Mouse (Mus musculus) hindbrain, postnatal 0 days (tissue): ENCODE measurements around the gene Mgst1. TPM values are rescaled to one million over a fixed set of nuclear protein-coding genes. Genes with fewer than 3 reads are reported as not detected.

Experiments used
- ATAC-seq: fragments of 200-750 bp; cut with Nextera tagmentation; 2 replicates; pipeline ENCODE4 v1.8.0; 2017; ENCODE audit warnings: mild to moderate bottlenecking, moderate TSS enrichment, moderate library complexity
- DNase-seq: peaks from one replicate; pipeline ENCODE4 v3.0.0-alpha.2; 2015; ENCODE audit warnings: low spot score
- H3K27ac ChIP-seq: fragments of 300-500 bp; sonication (generic); 2 replicates; pipeline ENCODE4 v1.5.1; 2014; ENCODE audit warnings: mild to moderate bottlenecking
- H3K27me3 ChIP-seq: fragments of 300-500 bp; sonication (generic); 2 replicates; pipeline ENCODE4 v1.6.1; 2014; ENCODE audit warnings: low read length, mixed read lengths; ENCODE audit not compliant: insufficient read depth
- H3K36me3 ChIP-seq: fragments of 300-500 bp; sonication (generic); 2 replicates; pipeline ENCODE4 v1.6.1; 2014; ENCODE audit warnings: low read length, mixed read lengths; ENCODE audit not compliant: insufficient read depth
- H3K4me1 ChIP-seq: fragments of 300-500 bp; sonication (generic); 2 replicates; pipeline ENCODE4 v1.6.1; 2014; ENCODE audit warnings: antibody characterized with exemption, low read length, mixed read lengths; ENCODE audit not compliant: insufficient read depth
- H3K4me2 ChIP-seq: fragments of 300-500 bp; sonication (generic); 2 replicates; pipeline ENCODE4 v1.6.1; 2014; ENCODE audit warnings: low read depth, mild to moderate bottlenecking, low read length, moderate library complexity, mixed read lengths
- H3K4me3 ChIP-seq: fragments of 300-500 bp; sonication (generic); 2 replicates; pipeline ENCODE4 v1.5.1; 2014; ENCODE audit warnings: low read length
- H3K9ac ChIP-seq: fragments of 300-500 bp; sonication (generic); replicated peaks from 2 replicates; pipeline ENCODE4 v1.6.1; 2014; ENCODE audit warnings: mild to moderate bottlenecking, low read length, moderate library complexity, mixed read lengths
- H3K9me3 ChIP-seq: fragments of 300-500 bp; sonication (generic); 2 replicates; pipeline ENCODE4 v1.6.1; 2016; ENCODE audit warnings: low read length, mixed read lengths
- CTCF ChIP-seq: IDR thresholded peaks from 2 replicates; pipeline ENCODE4 v1.5.1; 2016; ENCODE audit warnings: antibody characterized with exemption, control low read depth, low read depth
- WGBS: fragments of 180-500 bp; shearing (Covaris S2); extraction: QIAGEN DNeasy Blood & Tissue Kit; methylation state at CpG from one replicate; pipeline ENCODE4 v1.1.7; 2014; 5-methylcytosine and 5-hydroxymethylcytosine counted together
- polyA plus RNA-seq: library from polyadenylated mRNA; unstranded; fragments of >200 nt; fragmentation: Nextera tagmentation; extraction: Ambion mirVana; gene quantifications from 2 replicates; pipeline ENCODE4 v1.2.1, GENCODE M21; 2015
- total RNA-seq: library from RNA; depleted of rRNA; stranded (reverse); fragments of >200 nt; gene quantifications from 2 replicates; pipeline ENCODE4 v1.2.3, GENCODE M21; 2014; rRNA removed

Gene Mgst1
- total and polyA plus RNA-seq, 2 experiments from 2014 or later: 56.1 to 140 TPM

GRCm38 (mm10) chr6:138143450-138143849 lies 3.3 kb downstream of the Mgst1 start:
- DNase-seq: no peak

DNA sequence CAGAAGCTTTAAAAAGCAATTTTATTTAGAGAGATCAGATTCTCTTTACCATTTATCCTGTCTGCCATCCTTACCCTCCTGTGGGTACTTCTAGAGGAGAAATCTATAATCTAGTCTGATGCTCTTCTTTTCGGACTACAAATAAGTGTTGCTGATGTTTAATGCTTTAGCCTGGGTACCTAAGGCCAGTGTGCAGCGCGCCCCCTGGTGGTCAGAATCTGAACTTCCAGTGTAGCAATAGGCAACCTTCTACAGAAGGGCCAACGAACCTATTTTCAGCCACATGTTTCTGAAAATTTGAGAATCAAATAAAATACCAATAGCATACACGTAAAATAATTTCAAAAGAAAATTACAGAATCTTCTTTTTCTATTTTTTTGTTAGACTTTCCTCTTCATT lies 13.0 kb downstream of the Mgst1 start:
- 32% methylated on average over 5 of the region's 5 CpGs for WGBS
- no peaks in the 10 kb centered on the region; the same call in 1 of the 2 replicates for H3K36me3 ChIP-seq

More at GRCm38 (mm10) chr6:138143450-138143849, 3.3 kb downstream of the Mgst1 start:
- WGBS: 76% methylated on average over 3 of the region's 3 CpGs
- H3K27ac ChIP-seq: no peak overlapping the region
- 0 out of 2 replicates have a peak, but pooled peaks cover 10% of the 10 kb centered on the region for H3K4me1 ChIP-seq
- H3K4me3 ChIP-seq: no peak overlapping the region
- H3K9ac ChIP-seq: no peak overlapping the region
- no peaks in the 10 kb centered on the region for H3K36me3 ChIP-seq
- no peak overlapping the region for H3K4me2 ChIP-seq
- no peak for TF ChIP-seq CTCF
- no peak for ATAC-seq
- no peaks in the 10 kb centered on the region for H3K9me3 ChIP-seq
- peaks cover 6% of the 10 kb centered on the region; the same call in 1 of the 2 replicates for H3K27me3 ChIP-seq

DNA sequence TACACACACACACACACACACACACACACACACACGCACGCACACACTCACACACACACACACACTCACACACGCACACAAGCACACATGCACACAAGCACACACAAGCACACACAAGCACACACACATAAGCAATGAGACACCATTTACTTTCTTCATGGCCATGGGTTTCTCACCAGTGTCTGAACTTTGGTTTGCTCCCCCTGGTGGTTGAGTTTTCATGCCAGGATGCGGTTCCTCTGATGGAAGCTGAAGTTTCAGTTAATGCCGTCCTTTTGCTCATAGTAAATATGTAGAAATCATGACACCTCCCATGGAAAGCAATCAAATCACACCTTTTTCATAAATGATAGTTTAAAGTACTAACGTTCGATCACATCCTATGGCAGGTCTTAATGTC lies 23.8 kb downstream of the Mgst1 start:
- Histone ChIP-seq H3K9ac (no peak overlapping the region), H3K4me2 (no peak overlapping the region), H3K36me3 (no peaks in the 10 kb centered on the region), H3K4me3 (no peak overlapping the region), H3K27me3 (no peaks in the 10 kb centered on the region), H3K9me3 (no peaks in the 10 kb centered on the region), H3K4me1 (no peaks in the 10 kb centered on the region), H3K27ac (no peak overlapping the region)
- WGBS: 82% methylated on average over 7 of the region's 7 CpGs
- peak; percentile 54 for DNase-seq
- 0 out of 2 replicates have a peak, but pooled peaks have one; percentile 12 for ATAC-seq
- peak; percentile 62 for TF ChIP-seq CTCF

More for the DNA sequence above, 13.0 kb downstream of the Mgst1 start:
- no peak overlapping the region for H3K4me2 ChIP-seq
- H3K4me1 ChIP-seq: no peaks in the 10 kb centered on the region
- no peak for ATAC-seq
- no peaks in the 10 kb centered on the region for H3K9me3 ChIP-seq
- TF ChIP-seq CTCF: peak; percentile 89
- no peaks in the 10 kb centered on the region for H3K27me3 ChIP-seq
- H3K27ac ChIP-seq: no peak overlapping the region
- peak; percentile 68 for DNase-seq
- H3K4me3 ChIP-seq: no peak overlapping the region
- H3K9ac ChIP-seq: no peak overlapping the region

DNA sequence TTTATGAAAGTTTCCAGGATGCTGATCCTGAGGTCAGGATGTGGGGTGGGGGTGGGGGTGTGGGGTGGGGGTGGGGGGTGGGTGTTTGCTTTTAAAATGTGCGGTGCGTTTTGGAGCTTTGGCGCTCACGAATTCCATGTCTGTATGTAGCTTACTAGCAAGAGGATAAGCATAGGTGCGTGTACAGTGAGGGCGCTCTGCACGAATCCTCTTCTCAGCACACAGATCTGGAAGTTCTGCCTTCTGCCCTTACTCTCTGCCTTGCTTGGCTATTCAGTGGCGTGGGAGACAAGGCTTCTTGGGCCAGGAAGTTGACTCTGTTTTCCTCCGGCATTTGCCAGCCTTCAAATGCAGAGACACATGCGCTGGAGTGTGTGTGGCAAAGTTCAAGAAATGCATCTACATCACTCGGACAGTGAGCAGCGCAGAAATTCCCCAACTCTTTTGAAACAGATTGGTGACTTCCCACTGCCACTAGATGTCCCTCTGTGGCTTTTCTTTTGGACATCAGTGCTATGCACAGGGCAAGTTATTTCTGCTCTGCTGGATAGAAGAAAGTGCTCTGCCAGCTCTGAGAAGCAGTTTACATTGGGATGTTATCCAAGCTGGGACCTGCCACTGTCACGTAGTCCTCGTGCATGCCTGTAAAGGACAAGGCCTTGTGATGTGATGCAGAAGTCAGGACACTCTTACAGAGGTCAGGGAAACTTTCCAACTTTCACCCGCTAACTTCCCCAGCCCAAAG lies 31.5 kb downstream of the Mgst1 start:
- H3K27me3 ChIP-seq: no peaks in the 10 kb centered on the region
- WGBS: 59% methylated on average over 15 of the region's 15 CpGs
- TF ChIP-seq CTCF: peak; percentile 81
- no peak overlapping the region for H3K9ac ChIP-seq
- H3K36me3 ChIP-seq: no peaks in the 10 kb centered on the region
- ATAC-seq (peak; percentile 88), DNase-seq (peak; percentile 82)
- H3K4me3 ChIP-seq: no peak overlapping the region
- H3K4me1 ChIP-seq: no peaks in the 10 kb centered on the region
- no peak overlapping the region for H3K4me2 ChIP-seq
- no peak overlapping the region for H3K27ac ChIP-seq
- no peaks in the 10 kb centered on the region for H3K9me3 ChIP-seq

Other genes with a start within 250 kb of the Mgst1 start
- gene Slc15a5, start 60.4 kb upstream of the Mgst1 start, total RNA-seq: not detected in 2 replicates
- gene Slc15a5, start 60.4 kb upstream of the Mgst1 start, polyA plus RNA-seq: 0.10 and 0.15 TPM in 2 replicates